Comparison of ENCODE assay signal across 24 mouse cellular contexts in genomic region chr4:101066401-101066800, GRCm38 (mm10). TPM values are rescaled to one million over a fixed set of nuclear protein-coding genes. Genes with fewer than 3 reads are reported as not detected.
A peak's percentile ranks its signal among the peaks of the same experiment; 100 is the strongest.
DNase-seq lines count a peak whose midpoint lies in the region; ATAC-seq and TF ChIP-seq lines count a peak whose summit lies in the region.
"Had no signal": no experiment of that assay in that cellular context is flagged by ENCODE, and none has a peak within 500 bp of the region (broad histone marks: within the 10 kb centered on the region; RNA-seq: fewer than 3 reads in every experiment).

No protein-coding gene starts in this region.

- H3K4me3 ChIP-seq in hindbrain, embryonic 14.5 days (replicated peaks; ENCODE audit: low read length) = no peak overlapping the region
- no peak overlapping the region for H3K4me3 ChIP-seq in hindbrain, embryonic 10.5 days
- H3K4me3 ChIP-seq: embryonic facial prominence, embryonic 15.5 days; erythroblast, embryonic 14.5 days; forebrain, embryonic 10.5 days; heart, adult 2 months; heart, embryonic 15.5 days had no signal

- no peak overlapping the region for H3K27ac ChIP-seq in hindbrain, embryonic 14.5 days
- H3K27ac ChIP-seq in hindbrain, embryonic 10.5 days = no peak overlapping the region
- H3K27ac ChIP-seq: embryonic facial prominence, embryonic 15.5 days; forebrain, embryonic 10.5 days; heart, adult 2 months; heart, embryonic 15.5 days had no signal

- H3K27me3 ChIP-seq in hindbrain, embryonic 14.5 days (ENCODE audit: control insufficient read depth, insufficient read depth, low read length) = no peaks in the 10 kb centered on the region
- H3K27me3 ChIP-seq in hindbrain, embryonic 10.5 days (ENCODE audit: insufficient read depth, poor library complexity, severe bottlenecking) = peaks cover 9% of the 10 kb centered on the region; the same call in 1 of the 2 replicates
- H3K27me3 ChIP-seq: CH12.LX; embryonic facial prominence, embryonic 15.5 days; heart, embryonic 15.5 days had no signal

- H3K36me3 ChIP-seq in hindbrain, embryonic 14.5 days (replicated peaks; ENCODE audit: control insufficient read depth, insufficient read depth) = no peaks in the 10 kb centered on the region
- H3K36me3 ChIP-seq in hindbrain, embryonic 10.5 days = no peaks in the 10 kb centered on the region
- H3K36me3 ChIP-seq: embryonic facial prominence, embryonic 15.5 days; forebrain, embryonic 10.5 days; heart, embryonic 15.5 days had no signal

- 49% methylated on average over 5 of the region's 5 CpGs for WGBS in hindbrain, embryonic 14.5 days
- 75% methylated on average over 5 of the region's 5 CpGs for WGBS in hindbrain, embryonic 10.5 days

- H3K9ac ChIP-seq in hindbrain, embryonic 14.5 days = no peak overlapping the region
- H3K9ac ChIP-seq: embryonic facial prominence, embryonic 15.5 days; heart, embryonic 15.5 days had no signal

- H3K4me1 ChIP-seq in hindbrain, embryonic 14.5 days (replicated peaks; ENCODE audit: control insufficient read depth, insufficient read depth, low read length) = no peaks in the 10 kb centered on the region
- H3K4me1 ChIP-seq in hindbrain, embryonic 10.5 days (replicated peaks) = peaks cover 22% of the 10 kb centered on the region; the same call in 1 of the 2 replicates

- no peak for TF ChIP-seq CTCF in brain, embryonic 14.5 days (IDR thresholded peaks at IDR 0.05; ENCODE audit: borderline replicate concordance, extremely low read depth, insufficient read depth, insufficient read length)

- no peak for ATAC-seq in hindbrain, embryonic 14.5 days (ENCODE audit: low FRiP score)
- ATAC-seq: activated CD4-positive, CD25-positive, alpha-beta regulatory T cell, adult 4 months; forebrain, embryonic 16.5 days; hindbrain, embryonic 16.5 days; Patski had no signal

- TF ChIP-seq POLR2A in brain, embryonic 14.5 days (IDR thresholded peaks at IDR 0.05; ENCODE audit: borderline replicate concordance, extremely low read depth, insufficient read depth, insufficient read length, poor library complexity, severe bottlenecking) = no peak

- no peak overlapping the region for H3K4me2 ChIP-seq in hindbrain, embryonic 14.5 days (replicated peaks)
- H3K4me2 ChIP-seq: embryonic facial prominence, embryonic 15.5 days; heart, embryonic 11.5 days; heart, embryonic 15.5 days had no signal

- peak; percentile 32 for DNase-seq in hindbrain, embryonic 14.5 days (ENCODE audit: low spot score)
- no peak for DNase-seq in hindbrain, embryonic 10.5 days (ENCODE audit: low spot score)
- DNase-seq in lung, postnatal 10 days = peak; percentile 14
- no peak for DNase-seq in lung, adult 18-20 months
- peak; percentile 64 for DNase-seq in brain, embryonic 14.5 days (ENCODE audit: low read depth)
- peak; percentile 76 for DNase-seq in retina, postnatal 1 day
- DNase-seq: adrenal gland, postnatal 14 days; cerebellum, adult 18-20 months; cerebellum, adult 9-11 months; cerebellum, postnatal 36 days; gastrocnemius, postnatal 14 days; heart, adult 2 months; heart, postnatal 14 days had no signal

- no peaks in the 10 kb centered on the region for H3K9me3 ChIP-seq in hindbrain, embryonic 14.5 days (ENCODE audit: control insufficient read depth, low read length)
- 0 out of 2 replicates have a peak, but pooled peaks cover under 1% of the 10 kb centered on the region for H3K9me3 ChIP-seq in hindbrain, embryonic 10.5 days
- H3K9me3 ChIP-seq: embryonic facial prominence, embryonic 15.5 days; heart, embryonic 15.5 days had no signal

RNA-seq across cellular contexts. Expression of gene Raver2, which starts 2.4 kb away (rescaled TPM):
- 6.2 and 8.0 TPM in 2 replicates for polyA plus RNA-seq in hindbrain, embryonic 14.5 days (2014; fragmentation: Nextera tagmentation; extraction: Ambion mirVana)
- 9.1 and 12.2 TPM in 2 replicates for polyA plus RNA-seq in hindbrain, embryonic 10.5 days (2016; fragmentation: Nextera tagmentation; extraction: Ambion mirVana)
- 9.5 and 10.3 TPM in 2 replicates for polyA plus RNA-seq in brain, embryonic 14.5 days (2012; rRNA removed)
- polyA plus RNA-seq: erythroblast, embryonic 14.5 days had no signal

RNA-seq across cellular contexts. Expression of gene Gm10577, which starts 45.9 kb away (rescaled TPM):
- polyA plus RNA-seq in hindbrain, embryonic 14.5 days (2014; fragmentation: Nextera tagmentation; extraction: Ambion mirVana) = not detected in 2 replicates
- not detected in 2 replicates for polyA plus RNA-seq in hindbrain, embryonic 10.5 days (2016; fragmentation: Nextera tagmentation; extraction: Ambion mirVana)
- not detected in 2 replicates for polyA plus RNA-seq in brain, embryonic 14.5 days (2012; rRNA removed)
- polyA plus RNA-seq: activated CD4-positive, CD25-positive, alpha-beta regulatory T cell, adult 4 months; embryonic facial prominence, embryonic 15.5 days; erythroblast, embryonic 14.5 days; forebrain, embryonic 10.5 days; forebrain, embryonic 16.5 days; gonadal fat pad, adult 2 months; heart, adult 2 months; heart, embryonic 11.5 days; heart, embryonic 15.5 days; hindbrain, embryonic 16.5 days; Patski had no signal

Comparison
In these comparisons a context has a peak if more than half of its experiments do, and no peak if none do; other contexts are left out.
1. DNase-seq: peak in hindbrain, embryonic 14.5 days (single experiment), lung, postnatal 10 days (single experiment), brain, embryonic 14.5 days (single experiment) and retina, postnatal 1 day (single experiment); none in hindbrain, embryonic 10.5 days (single experiment) and lung, adult 18-20 months (0 of 2).